Mouse (Mus musculus) ES-E14 (cell line): ENCODE measurements around the gene Cdc42bpa. TPM values are rescaled to one million over a fixed set of nuclear protein-coding genes. Genes with fewer than 3 reads are reported as not detected.

Experiments
- DNase-seq: peaks from one replicate; pipeline ENCODE4 v3.0.0-alpha.2; 2013; ENCODE audit warnings: low read depth, low spot score
- H3K27ac ChIP-seq: 2 replicates; pipeline ENCODE4 v1.5.1; 2012; ENCODE audit warnings: low read depth, mild to moderate bottlenecking, low read length, moderate library complexity, mixed read lengths; ENCODE audit not compliant: poor library complexity, insufficient read depth, severe bottlenecking
- H3K36me3 ChIP-seq: 2 replicates; pipeline ENCODE4 v1.6.1; 2012; ENCODE audit warnings: mild to moderate bottlenecking, low read length, moderate library complexity, mixed read lengths; ENCODE audit not compliant: control insufficient read depth, poor library complexity, insufficient read depth, severe bottlenecking
- H3K4me1 ChIP-seq, 2 experiments: fragments of 150-350 bp in 1 of 2; sonication (generic) in 1 of 2; 2 replicates each; pipeline ENCODE4 v1.6.1; 2012; ENCODE audit warnings: low read length in 2 of 2, mild to moderate bottlenecking in 1 of 2, mixed read lengths in 1 of 2; ENCODE audit not compliant: control insufficient read depth in 2 of 2, insufficient read depth in 2 of 2, poor library complexity in 1 of 2
- H3K4me3 ChIP-seq, 2 experiments: fragments of 150-350 bp in 1 of 2; sonication (generic) in 1 of 2; 2 replicates each; pipeline ENCODE4 v1.5.1; 2012; ENCODE audit warnings: low read length in 2 of 2, low read depth in 1 of 2, mild to moderate bottlenecking in 1 of 2, mixed read lengths in 1 of 2; ENCODE audit not compliant: insufficient read depth in 1 of 2, poor library complexity in 1 of 2, severe bottlenecking in 1 of 2
- H3K9ac ChIP-seq: 2 replicates; pipeline ENCODE4 v1.6.1; 2012; ENCODE audit warnings: low read depth, mild to moderate bottlenecking, low read length, mixed read lengths; ENCODE audit not compliant: poor library complexity, insufficient read depth, severe bottlenecking
- H3K9me3 ChIP-seq: fragments of 150-350 bp; sonication (generic); 2 replicates; pipeline ENCODE4 v1.6.1; 2012; ENCODE audit warnings: low read depth, mild to moderate bottlenecking, low read length; ENCODE audit not compliant: control insufficient read depth, insufficient read depth
- CHD2 ChIP-seq: IDR thresholded peaks from 2 replicates; pipeline ENCODE4 v1.6.1; 2014; ENCODE audit warnings: mild to moderate bottlenecking, low read depth, low read length, inconsistent platforms
- HCFC1 ChIP-seq: IDR thresholded peaks from 2 replicates; pipeline ENCODE4 v1.6.1; 2012; ENCODE audit warnings: low read length, inconsistent platforms, borderline replicate concordance; ENCODE audit not compliant: insufficient read depth
- MAFK ChIP-seq: IDR thresholded peaks from 2 replicates; pipeline ENCODE4 v1.6.1; 2014; ENCODE audit warnings: mild to moderate bottlenecking, low read depth, low read length, inconsistent platforms; ENCODE audit not compliant: insufficient read depth
- ZC3H11A ChIP-seq: IDR thresholded peaks from 2 replicates; pipeline ENCODE4 v1.6.1; 2012; ENCODE audit warnings: low read depth, mild to moderate bottlenecking, inconsistent platforms, low read length, borderline replicate concordance
- ZNF384 ChIP-seq: IDR thresholded peaks from 2 replicates; pipeline ENCODE4 v1.6.1; 2012; ENCODE audit warnings: low read depth, low read length, inconsistent platforms
- in situ Hi-C, 2 experiments: fragments of 600-800 bp; cut with MboI; formaldehyde crosslinking; loops; one replicate each; pipeline ENCODE4 v1.15.1; 2025; ENCODE audit warnings: low sequenced_read_pairs in 2 of 2, inconsistent platforms in 1 of 2; ENCODE audit not compliant: unreplicated experiment in 2 of 2
- total RNA-seq: library from RNA; depleted of rRNA; stranded (reverse); fragments of 300-350 nt; gene quantifications from 2 replicates; pipeline ENCODE4 v1.2.3, GENCODE M21; 2012

The Cdc42bpa gene
- total RNA-seq, 1 experiment, result 22.1 TPM

- peaks cover 0 to 4% of the 10 kb centered on the region in 2 experiments; a peak in 2 of 4 replicates for H3K4me1 ChIP-seq
- TF ChIP-seq ZNF384 (no peak), HCFC1 (no peak), CHD2 (no peak), ZC3H11A (no peak), MAFK (no peak)
These were observed 2.8 kb upstream of the Cdc42bpa start for GRCm38 (mm10) chr1:179957431-179957830.

GRCm38 (mm10) chr1:179958871-179959720 is 1.2 kb upstream of the Cdc42bpa start:
- TF ChIP-seq CHD2 (no peak), ZNF384 (no peak), HCFC1 (no peak), ZC3H11A (no peak), MAFK (no peak)
- H3K4me3 ChIP-seq, result peak overlapping the region; percentile 88 to 90
- H3K27ac ChIP-seq, result 0 out of 2 replicates have a peak overlapping the region, but pooled peaks have one; percentile 48
- in situ Hi-C loops, result no loop called here
- peak; percentile 27 for DNase-seq
- no peaks in the 10 kb centered on the region for H3K36me3 ChIP-seq
- H3K9ac ChIP-seq, result peak overlapping the region; percentile 90
- no peaks in the 10 kb centered on the region for H3K9me3 ChIP-seq
- H3K4me1 ChIP-seq, result peaks cover 0 to 4% of the 10 kb centered on the region in 2 experiments; a peak in 2 of 4 replicates

More at GRCm38 (mm10) chr1:179957431-179957830, 2.8 kb upstream of the Cdc42bpa start:
- DNase-seq, result no peak
- no peak overlapping the region for H3K9ac ChIP-seq
- no peaks in the 10 kb centered on the region for H3K36me3 ChIP-seq
- H3K9me3 ChIP-seq, result no peaks in the 10 kb centered on the region
- H3K4me3 ChIP-seq, result no peak overlapping the region
- in situ Hi-C loops, result no loop called here
- no peak overlapping the region for H3K27ac ChIP-seq

- DNase-seq, result no peak
- in situ Hi-C loops, result no loop called here
- H3K36me3 ChIP-seq, result no peaks in the 10 kb centered on the region
- H3K9me3 ChIP-seq, result no peaks in the 10 kb centered on the region
- no peak overlapping the region for H3K27ac ChIP-seq
- peak overlapping the region; percentile 94 for H3K9ac ChIP-seq
- peak overlapping the region; percentile 85 to 88 for H3K4me3 ChIP-seq
- no peak for TF ChIP-seq CHD2
- TF ChIP-seq ZC3H11A, result no peak
- no peak for TF ChIP-seq ZNF384
- no peak for TF ChIP-seq HCFC1
- TF ChIP-seq MAFK, result no peak
- peaks cover 0 to 4% of the 10 kb centered on the region in 2 experiments; a peak in 2 of 4 replicates for H3K4me1 ChIP-seq
These were observed 238 bp downstream of the Cdc42bpa start for GRCm38 (mm10) chr1:179960543-179960876.

GRCm38 (mm10) chr1:179960882-179961698 is 818 bp downstream of the Cdc42bpa start:
- DNase-seq, result no peak
- no peak overlapping the region for H3K9ac ChIP-seq
- no peak overlapping the region for H3K27ac ChIP-seq
- H3K4me3 ChIP-seq, result peak overlapping the region; percentile 7 to 85; a peak in 3 of 4 replicates
- in situ Hi-C loops, result no loop called here
- TF ChIP-seq CHD2, result no peak
- TF ChIP-seq ZNF384, result no peak
- TF ChIP-seq ZC3H11A, result no peak
- TF ChIP-seq MAFK, result no peak
- TF ChIP-seq HCFC1, result no peak
- no peaks in the 10 kb centered on the region for H3K36me3 ChIP-seq
- H3K9me3 ChIP-seq, result no peaks in the 10 kb centered on the region
- peaks cover 0 to 4% of the 10 kb centered on the region in 2 experiments; a peak in 2 of 4 replicates for H3K4me1 ChIP-seq
